Mouse (Mus musculus): ENCODE results near the gene Chsy1. TPM values are rescaled to one million over a fixed set of nuclear protein-coding genes. Genes with fewer than 3 reads are reported as not detected.

Chsy1 gene
- polyA plus RNA-seq (2014; fragmentation: Illumina TruSeq; extraction: RNeasy Lipid Tissue Mini Kit (QIAGEN cat#74804); ENCODE audit: low read depth, low replicate concordance): 2.8 TPM

GRCm38 (mm10) chr7:66108961-66109854 lies at the start of gene Chsy1:
TSS of gene Chsy1 (plus strand) at chr7:66109515.

DNA sequence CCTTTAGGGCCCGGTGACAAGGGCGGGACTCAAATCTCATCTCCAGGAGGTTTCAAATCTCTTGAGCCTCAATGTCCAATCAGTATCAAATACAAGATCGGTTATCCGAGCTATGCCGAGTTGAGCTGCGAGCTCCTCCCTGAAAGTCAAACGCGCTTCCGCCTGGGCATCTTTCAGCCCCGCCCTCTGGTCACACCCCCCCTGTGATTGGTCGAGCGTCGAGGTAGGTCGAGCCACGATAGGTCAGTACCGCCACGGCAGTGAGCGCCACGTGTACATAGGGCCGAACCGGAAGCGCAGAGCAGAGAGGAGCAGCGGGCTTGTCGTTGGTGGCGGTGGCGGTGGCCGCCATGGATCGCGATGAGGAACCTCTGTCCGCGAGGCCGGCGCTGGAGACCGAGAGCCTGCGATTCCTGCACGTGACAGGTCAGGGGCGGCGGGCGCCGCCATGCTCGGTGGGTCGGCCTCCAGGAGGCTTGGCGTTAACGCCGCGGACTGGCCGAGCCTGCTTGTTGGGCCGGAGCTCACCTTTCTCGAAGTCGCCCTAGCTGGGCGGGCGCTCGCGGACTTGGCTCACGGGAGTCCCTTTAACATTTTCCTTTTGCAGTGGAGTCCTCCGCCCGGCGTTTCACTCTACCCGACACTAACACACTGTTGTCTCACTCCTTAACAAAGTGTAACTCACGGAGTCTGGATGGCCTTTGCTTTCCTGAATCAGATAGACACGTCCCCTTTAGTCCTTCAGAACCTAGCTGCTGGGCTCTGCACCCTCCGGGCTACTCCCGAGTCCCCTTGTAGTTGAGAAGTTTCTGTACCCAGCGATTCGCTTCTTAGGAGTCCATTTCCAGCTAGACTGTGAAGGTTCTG lies 29.7 kb upstream of the Chsy1 start, which contains the start of gene Selenos:
Selenos (plus strand) TSS at position 286 of the 867 bp plus-strand sequence.

Other genes with a start within 250 kb of the Chsy1 start
- 17.6 TPM for gene Pcsk6, start 247.8 kb upstream of the Chsy1 start, polyA plus RNA-seq (2014; fragmentation: Illumina TruSeq; extraction: RNeasy Lipid Tissue Mini Kit (QIAGEN cat#74804); ENCODE audit: low read depth, low replicate concordance)
- gene Gm45213, start 65.9 kb upstream of the Chsy1 start, polyA plus RNA-seq (2014; fragmentation: Illumina TruSeq; extraction: RNeasy Lipid Tissue Mini Kit (QIAGEN cat#74804); ENCODE audit: low read depth, low replicate concordance): not detected
- 22.3 TPM for gene Snrpa1, start 50.5 kb upstream of the Chsy1 start, polyA plus RNA-seq (2014; fragmentation: Illumina TruSeq; extraction: RNeasy Lipid Tissue Mini Kit (QIAGEN cat#74804); ENCODE audit: low read depth, low replicate concordance)
- gene Selenos, start 29.9 kb upstream of the Chsy1 start, polyA plus RNA-seq (2014; fragmentation: Illumina TruSeq; extraction: RNeasy Lipid Tissue Mini Kit (QIAGEN cat#74804); ENCODE audit: low read depth, low replicate concordance): 101 TPM

Measured in liver, adult 10 weeks (tissue).